Mouse (Mus musculus): Measurements from ENCODE around the gene Cox20. TPM values are rescaled to one million over a fixed set of nuclear protein-coding genes. Genes with fewer than 3 reads are reported as not detected.
"Not testable (repeated sequence)": the region's sequence is repeated elsewhere in the genome, so short reads cannot be mapped to it uniquely, and the experiment has no call there.

Cox20 gene
- polyA plus RNA-seq, 1 experiment from 2014 or later, result 124 TPM

DNA sequence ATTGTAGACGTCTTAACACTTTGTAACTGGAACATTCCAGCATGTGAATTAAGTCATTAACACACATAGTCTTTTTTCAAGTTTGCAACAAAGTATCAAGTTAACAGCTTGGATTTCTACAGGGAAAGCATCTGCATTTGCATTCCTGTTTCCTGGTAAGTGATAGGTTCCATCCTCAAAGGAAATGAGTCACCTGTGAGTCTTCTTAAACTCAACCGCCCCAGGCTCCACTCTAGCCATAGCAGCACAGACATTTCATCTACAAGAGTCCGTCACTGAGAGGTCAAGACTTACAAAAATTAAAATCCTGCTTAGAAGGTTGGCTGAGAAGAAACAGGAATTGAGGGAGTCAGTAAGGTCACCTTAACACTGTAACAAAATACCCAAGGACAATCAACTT lies 27.2 kb upstream of the Cox20 start:
- no peak overlapping the region for H3K27ac ChIP-seq (replicated peaks; ENCODE audit: low read depth, low read length)
- no peaks in the 10 kb centered on the region for H3K9me3 ChIP-seq (ENCODE audit: control insufficient read depth, low read length)
- 91% methylated on average over 3 of the region's 3 CpGs for WGBS
- H3K4me2 ChIP-seq (ENCODE audit: low read length), result no peak overlapping the region
- no peaks in the 10 kb centered on the region for H3K36me3 ChIP-seq (ENCODE audit: control insufficient read depth, insufficient read depth, low read length)
- no peaks in the 10 kb centered on the region for H3K27me3 ChIP-seq (ENCODE audit: control insufficient read depth, insufficient read depth, low read length)
- no peak overlapping the region for H3K4me3 ChIP-seq (replicated peaks; ENCODE audit: low read depth, low read length)
- H3K9ac ChIP-seq (replicated peaks; ENCODE audit: low read length), result no peak overlapping the region
- no peaks in the 10 kb centered on the region for H3K4me1 ChIP-seq (ENCODE audit: control insufficient read depth, insufficient read depth, low read length)
- DNase-seq, result no peak
- ATAC-seq (ENCODE audit: low FRiP score, low TSS enrichment), result no peak

DNA sequence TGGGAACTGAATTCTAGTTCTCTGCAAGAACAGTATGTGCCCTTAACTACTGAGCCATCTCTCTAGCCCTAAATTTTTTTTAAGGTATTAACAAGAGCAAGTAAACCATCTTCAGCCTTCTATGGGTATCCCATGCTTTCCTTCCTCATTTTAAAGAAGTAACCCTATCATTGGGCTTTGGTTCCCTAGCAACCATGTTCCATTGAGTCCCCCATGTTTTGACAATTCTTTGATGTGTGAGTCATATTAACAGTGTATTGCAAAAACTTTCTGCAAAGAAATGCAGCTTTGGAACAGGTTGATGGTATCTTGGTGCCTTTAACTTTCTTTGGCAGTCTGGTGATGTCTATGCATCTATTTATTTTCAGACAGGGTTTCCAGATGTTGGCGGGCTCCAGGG lies 24.9 kb upstream of the Cox20 start:
- Histone ChIP-seq H3K27me3 (ENCODE audit: control insufficient read depth, insufficient read depth, low read length) (no peaks in the 10 kb centered on the region), H3K36me3 (ENCODE audit: control insufficient read depth, insufficient read depth, low read length) (no peaks in the 10 kb centered on the region), H3K4me1 (ENCODE audit: control insufficient read depth, insufficient read depth, low read length) (no peaks in the 10 kb centered on the region), H3K27ac (replicated peaks; ENCODE audit: low read depth, low read length) (no peak overlapping the region), H3K4me2 (ENCODE audit: low read length) (no peak overlapping the region), H3K4me3 (replicated peaks; ENCODE audit: low read depth, low read length) (no peak overlapping the region), H3K9ac (replicated peaks; ENCODE audit: low read length) (no peak overlapping the region), H3K9me3 (ENCODE audit: control insufficient read depth, low read length) (no peaks in the 10 kb centered on the region)
- no peak for ATAC-seq (ENCODE audit: low FRiP score, low TSS enrichment)
- no peak for DNase-seq
- 88% methylated on average over 1 of the region's 1 CpGs for WGBS

- not testable (repeated sequence) for H3K36me3 ChIP-seq (ENCODE audit: control insufficient read depth, insufficient read depth, low read length); H3K27me3 ChIP-seq (ENCODE audit: control insufficient read depth, insufficient read depth, low read length); H3K4me1 ChIP-seq (ENCODE audit: control insufficient read depth, insufficient read depth, low read length); H3K9me3 ChIP-seq (ENCODE audit: control insufficient read depth, low read length); ATAC-seq (ENCODE audit: low FRiP score, low TSS enrichment); H3K4me2 ChIP-seq (ENCODE audit: low read length); H3K9ac ChIP-seq (replicated peaks; ENCODE audit: low read length); DNase-seq; H3K27ac ChIP-seq (replicated peaks; ENCODE audit: low read depth, low read length); H3K4me3 ChIP-seq (replicated peaks; ENCODE audit: low read depth, low read length)
- WGBS, result 86% methylated on average over 2 of the region's 2 CpGs
These were observed 17.7 kb upstream of the Cox20 start for GRCm38 (mm10) chr1:178301261-178301660.

DNA sequence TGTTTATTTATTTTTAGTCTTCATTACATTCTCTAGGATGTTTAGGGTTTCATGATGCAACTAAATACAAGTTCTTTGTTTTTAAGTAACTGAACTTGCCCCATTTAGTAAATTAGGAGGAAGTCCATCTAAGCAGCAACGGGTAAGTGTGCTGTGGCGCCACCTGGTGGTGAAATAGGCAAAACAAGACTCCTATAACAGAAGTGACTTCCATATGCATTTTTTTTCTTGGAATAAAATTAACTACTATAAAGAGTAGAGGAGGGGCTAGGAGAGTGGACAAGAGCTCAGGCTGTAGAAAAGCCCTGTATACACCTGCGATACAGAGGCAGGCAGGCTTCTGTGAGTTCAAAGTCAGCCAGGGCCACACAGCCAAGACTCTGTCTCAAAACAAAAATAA lies 15.5 kb upstream of the Cox20 start:
- Histone ChIP-seq H3K27ac (replicated peaks; ENCODE audit: low read depth, low read length) (no peak overlapping the region), H3K4me3 (replicated peaks; ENCODE audit: low read depth, low read length) (no peak overlapping the region), H3K9me3 (ENCODE audit: control insufficient read depth, low read length) (no peaks in the 10 kb centered on the region), H3K4me2 (ENCODE audit: low read length) (no peak overlapping the region), H3K36me3 (ENCODE audit: control insufficient read depth, insufficient read depth, low read length) (no peaks in the 10 kb centered on the region), H3K27me3 (ENCODE audit: control insufficient read depth, insufficient read depth, low read length) (no peaks in the 10 kb centered on the region), H3K9ac (replicated peaks; ENCODE audit: low read length) (no peak overlapping the region), H3K4me1 (ENCODE audit: control insufficient read depth, insufficient read depth, low read length) (no peaks in the 10 kb centered on the region)
- peak; percentile 79 for DNase-seq
- 23% methylated on average over 3 of the region's 3 CpGs for WGBS
- no peak for ATAC-seq (ENCODE audit: low FRiP score, low TSS enrichment)

GRCm38 (mm10) chr1:178309487-178309886 lies 9.4 kb upstream of the Cox20 start:
- H3K4me2 ChIP-seq (ENCODE audit: low read length), result no peak overlapping the region
- no peak overlapping the region for H3K9ac ChIP-seq (replicated peaks; ENCODE audit: low read length)
- no peaks in the 10 kb centered on the region for H3K4me1 ChIP-seq (ENCODE audit: control insufficient read depth, insufficient read depth, low read length)
- no peak for ATAC-seq (ENCODE audit: low FRiP score, low TSS enrichment)
- no peaks in the 10 kb centered on the region for H3K27me3 ChIP-seq (ENCODE audit: control insufficient read depth, insufficient read depth, low read length)
- H3K36me3 ChIP-seq (ENCODE audit: control insufficient read depth, insufficient read depth, low read length), result no peaks in the 10 kb centered on the region
- DNase-seq, result no peak
- H3K27ac ChIP-seq (replicated peaks; ENCODE audit: low read depth, low read length), result no peak overlapping the region
- no peak overlapping the region for H3K4me3 ChIP-seq (replicated peaks; ENCODE audit: low read depth, low read length)
- H3K9me3 ChIP-seq (ENCODE audit: control insufficient read depth, low read length), result no peaks in the 10 kb centered on the region
- 89% methylated on average over 2 of the region's 2 CpGs for WGBS

DNA sequence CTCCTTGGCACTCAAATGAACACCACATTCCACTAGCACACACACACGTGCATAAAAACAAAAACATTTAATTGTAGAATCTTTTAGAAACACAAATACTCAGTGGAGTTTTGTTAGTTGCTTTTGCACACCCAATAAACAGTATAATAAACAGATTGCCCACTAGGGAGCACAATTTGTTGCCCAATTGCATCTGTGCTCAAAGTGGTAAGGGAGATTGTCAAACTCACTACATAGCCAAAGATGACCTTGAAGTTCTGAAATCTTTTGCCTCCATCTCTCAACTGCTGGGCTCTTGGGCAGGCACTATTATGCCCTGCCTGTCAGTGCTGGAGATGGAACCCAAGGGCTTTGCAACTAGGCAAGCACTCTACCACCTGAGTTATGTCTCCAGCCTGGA lies 8.8 kb upstream of the Cox20 start:
- Histone ChIP-seq H3K9ac (replicated peaks; ENCODE audit: low read length) (no peak overlapping the region), H3K4me2 (ENCODE audit: low read length) (no peak overlapping the region), H3K27me3 (ENCODE audit: control insufficient read depth, insufficient read depth, low read length) (no peaks in the 10 kb centered on the region), H3K36me3 (ENCODE audit: control insufficient read depth, insufficient read depth, low read length) (no peaks in the 10 kb centered on the region), H3K27ac (replicated peaks; ENCODE audit: low read depth, low read length) (no peak overlapping the region), H3K4me1 (ENCODE audit: control insufficient read depth, insufficient read depth, low read length) (no peaks in the 10 kb centered on the region), H3K9me3 (ENCODE audit: control insufficient read depth, low read length) (no peaks in the 10 kb centered on the region), H3K4me3 (replicated peaks; ENCODE audit: low read depth, low read length) (no peak overlapping the region)
- ATAC-seq (ENCODE audit: low FRiP score, low TSS enrichment) (no peak), DNase-seq (no peak)
- 74% methylated on average over 1 of the region's 1 CpGs for WGBS

- no peak overlapping the region for H3K4me2 ChIP-seq (ENCODE audit: low read length)
- no peak overlapping the region for H3K9ac ChIP-seq (replicated peaks; ENCODE audit: low read length)
- ATAC-seq (ENCODE audit: low FRiP score, low TSS enrichment) (no peak), DNase-seq (no peak)
- no peaks in the 10 kb centered on the region for H3K36me3 ChIP-seq (ENCODE audit: control insufficient read depth, insufficient read depth, low read length)
- H3K27ac ChIP-seq (replicated peaks; ENCODE audit: low read depth, low read length), result no peak overlapping the region
- no peaks in the 10 kb centered on the region for H3K9me3 ChIP-seq (ENCODE audit: control insufficient read depth, low read length)
- H3K27me3 ChIP-seq (ENCODE audit: control insufficient read depth, insufficient read depth, low read length), result no peaks in the 10 kb centered on the region
- 100% methylated on average over 1 of the region's 1 CpGs for WGBS
- no peak overlapping the region for H3K4me3 ChIP-seq (replicated peaks; ENCODE audit: low read depth, low read length)
- peaks cover 13% of the 10 kb centered on the region for H3K4me1 ChIP-seq (ENCODE audit: control insufficient read depth, insufficient read depth, low read length)
These were observed 5.8 kb upstream of the Cox20 start for GRCm38 (mm10) chr1:178313039-178313597.

DNA sequence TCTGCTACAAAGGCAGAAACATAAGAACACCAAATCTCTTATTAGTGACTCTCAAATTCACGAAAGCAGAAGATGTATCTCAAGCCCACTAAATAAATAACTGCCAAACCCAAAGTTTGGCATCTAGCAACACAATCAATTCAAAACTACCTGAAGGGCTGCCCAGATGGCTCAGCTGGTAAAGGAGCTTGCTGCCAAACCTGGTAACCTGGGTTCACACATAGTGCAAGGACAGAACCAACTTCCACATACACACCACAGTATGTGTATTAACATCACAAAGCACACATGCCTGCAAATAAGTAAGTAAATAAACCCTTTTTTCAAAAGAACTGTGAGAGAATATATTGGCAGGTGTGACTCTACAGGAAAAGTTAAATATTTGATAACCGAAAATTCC lies 4.7 kb upstream of the Cox20 start:
- Histone ChIP-seq H3K9me3 (ENCODE audit: control insufficient read depth, low read length) (no peaks in the 10 kb centered on the region), H3K27ac (replicated peaks; ENCODE audit: low read depth, low read length) (no peak overlapping the region), H3K9ac (replicated peaks; ENCODE audit: low read length) (no peak overlapping the region), H3K4me1 (ENCODE audit: control insufficient read depth, insufficient read depth, low read length) (peaks cover 13% of the 10 kb centered on the region), H3K4me2 (ENCODE audit: low read length) (no peak overlapping the region), H3K36me3 (ENCODE audit: control insufficient read depth, insufficient read depth, low read length) (no peaks in the 10 kb centered on the region), H3K4me3 (replicated peaks; ENCODE audit: low read depth, low read length) (no peak overlapping the region), H3K27me3 (ENCODE audit: control insufficient read depth, insufficient read depth, low read length) (no peaks in the 10 kb centered on the region)
- DNase-seq (no peak), ATAC-seq (ENCODE audit: low FRiP score, low TSS enrichment) (no peak)
- WGBS, result 96% methylated on average over 2 of the region's 2 CpGs

DNA sequence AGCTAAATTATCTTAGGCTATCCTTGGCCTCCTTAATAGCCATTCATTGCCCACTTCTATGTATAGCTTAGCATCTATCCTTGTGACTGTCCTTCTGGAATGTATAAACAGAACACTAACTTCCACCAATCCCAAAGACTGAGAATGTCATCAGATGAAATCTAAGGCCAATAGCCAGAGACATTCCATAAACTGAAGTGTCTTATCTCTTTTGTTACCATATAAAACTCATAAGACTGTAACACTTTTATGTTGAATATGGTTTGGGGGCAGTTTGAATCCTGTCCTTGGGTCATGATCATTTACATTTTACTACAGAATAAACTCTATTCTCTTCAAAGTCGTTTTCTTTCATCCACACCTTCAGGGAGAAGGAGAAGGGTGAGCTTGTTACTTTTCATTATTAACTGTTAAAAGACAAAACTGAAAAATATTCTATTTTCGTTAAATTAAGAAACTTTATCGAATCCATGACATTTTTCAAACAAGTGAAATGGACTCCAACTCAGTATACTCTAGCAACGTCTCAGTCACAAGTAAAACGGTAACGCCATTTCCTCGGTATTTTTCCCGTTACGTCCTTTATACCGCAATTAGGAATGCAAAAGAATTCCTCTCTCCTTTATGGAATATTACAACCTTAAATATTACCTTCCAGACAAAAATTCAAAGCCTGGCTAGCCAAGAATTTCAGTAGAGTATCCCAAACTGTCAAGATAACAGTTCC lies 1.5 kb upstream of the Cox20 start:
- Histone ChIP-seq H3K4me1 (ENCODE audit: control insufficient read depth, insufficient read depth, low read length) (peaks cover 32% of the 10 kb centered on the region), H3K27me3 (ENCODE audit: control insufficient read depth, insufficient read depth, low read length) (no peaks in the 10 kb centered on the region), H3K36me3 (ENCODE audit: control insufficient read depth, insufficient read depth, low read length) (peaks cover 23% of the 10 kb centered on the region), H3K4me3 (replicated peaks; ENCODE audit: low read depth, low read length) (peak overlapping the region; percentile 69), H3K27ac (replicated peaks; ENCODE audit: low read depth, low read length) (peak overlapping the region; percentile 100), H3K9me3 (ENCODE audit: control insufficient read depth, low read length) (no peaks in the 10 kb centered on the region), H3K4me2 (ENCODE audit: low read length) (peak overlapping the region; percentile 94), H3K9ac (replicated peaks; ENCODE audit: low read length) (peak overlapping the region; percentile 94)
- DNase-seq (peak; percentile 62), ATAC-seq (ENCODE audit: low FRiP score, low TSS enrichment) (no peak)
- 29% methylated on average over 10 of the region's 10 CpGs for WGBS
